Mouse (Mus musculus): ENCODE data around the gene Npm3. TPM values are rescaled to one million over a fixed set of nuclear protein-coding genes. Genes with fewer than 3 reads are reported as not detected.

The Npm3 gene
- 8.4 and 9.1 TPM in 2 replicates for polyA plus RNA-seq (2015; fragmentation: Nextera tagmentation; extraction: Ambion mirVana)

DNA sequence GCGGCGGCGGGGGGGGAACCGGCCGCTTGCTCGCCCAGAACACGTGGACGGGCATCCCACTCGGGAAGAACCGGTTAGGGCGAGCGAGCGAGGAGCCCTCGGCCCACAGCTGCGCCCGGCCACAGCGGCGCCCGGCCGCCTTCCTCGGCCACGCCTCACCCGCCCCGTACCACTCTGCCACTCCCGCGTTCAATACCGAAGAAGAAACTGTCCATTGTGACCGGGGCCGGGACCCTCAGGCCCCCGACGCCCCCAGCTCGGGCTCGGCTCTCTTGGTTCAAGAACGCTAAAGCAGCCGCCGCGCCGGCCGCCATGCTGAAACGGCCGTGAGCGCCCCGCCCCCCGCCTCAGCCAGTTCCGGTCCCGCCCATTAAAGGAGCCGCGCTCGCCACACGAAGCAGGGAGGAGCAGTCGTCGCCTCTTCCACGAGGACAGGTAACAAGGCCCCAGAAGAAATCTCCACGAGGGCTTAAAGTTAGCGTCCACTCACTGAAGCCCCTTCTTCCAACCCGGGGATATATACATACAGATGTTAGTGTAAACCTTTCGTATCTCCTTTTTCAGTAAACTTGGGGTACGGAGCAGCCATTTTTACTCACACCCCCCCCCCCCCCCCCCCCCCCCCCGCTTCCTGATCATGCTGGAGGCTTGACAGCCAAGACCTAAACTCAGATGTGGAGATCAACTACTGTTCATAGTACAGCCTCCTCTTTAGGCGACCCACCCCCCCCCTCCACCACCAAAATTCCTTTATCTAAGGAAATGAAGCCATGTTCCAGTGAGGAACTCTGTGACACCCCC, at the start of gene Npm3:
Npm3 (minus strand) TSS at position 349 of the 801 bp plus-strand sequence.
- Histone ChIP-seq H3K4me1 (replicated peaks) (peaks cover 31% of the 10 kb centered on the region), H3K27me3 (peaks cover 18% of the 10 kb centered on the region), H3K4me2 (peak within 1 kb of the TSS; percentile 81), H3K27ac (peak within 1 kb of the TSS; percentile 17), H3K9ac (peak within 1 kb of the TSS; percentile 83), H3K4me3 (peak within 1 kb of the TSS; percentile 77), H3K36me3 (peaks cover 30% of the 10 kb centered on the region), H3K9me3 (replicated peaks) (no peaks in the 10 kb centered on the region)
- ATAC-seq (replicated peaks; ENCODE audit: insufficient number of reproducible peaks, insufficient read depth, low FRiP score, low read depth), result peak; percentile 82
- under 1% methylated on average over 58 of the region's 60 CpGs for WGBS

DNA sequence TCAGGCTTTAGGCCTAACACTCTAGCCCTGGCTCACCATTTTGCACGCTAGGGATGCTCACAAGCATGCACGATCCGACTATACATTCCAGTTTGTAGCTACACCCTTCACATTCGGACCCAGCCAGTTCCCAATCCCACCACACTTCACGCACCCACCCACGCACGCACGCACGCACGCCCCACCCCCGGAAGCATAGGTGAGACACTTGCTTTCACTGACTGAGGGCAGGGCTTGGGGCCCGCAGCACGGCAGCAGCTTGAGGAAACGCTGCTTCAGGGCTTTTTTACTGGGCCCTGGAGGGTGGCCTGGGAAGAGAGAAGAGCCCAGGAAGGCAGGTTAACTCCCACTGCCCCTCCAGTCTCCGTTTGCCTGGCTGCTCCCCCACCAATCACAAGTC, 47.5 kb upstream of the Npm3 start:
- ATAC-seq (replicated peaks; ENCODE audit: insufficient number of reproducible peaks, insufficient read depth, low FRiP score, low read depth), result no peak
- Histone ChIP-seq H3K27ac (no peak overlapping the region), H3K9me3 (replicated peaks) (no peaks in the 10 kb centered on the region), H3K4me3 (no peak overlapping the region), H3K4me1 (replicated peaks) (peaks cover 5% of the 10 kb centered on the region; the same call in 1 of the 2 replicates), H3K9ac (no peak overlapping the region), H3K36me3 (no peaks in the 10 kb centered on the region), H3K4me2 (no peak overlapping the region), H3K27me3 (no peaks in the 10 kb centered on the region)
- WGBS, result 75% methylated on average over 15 of the region's 15 CpGs

DNA sequence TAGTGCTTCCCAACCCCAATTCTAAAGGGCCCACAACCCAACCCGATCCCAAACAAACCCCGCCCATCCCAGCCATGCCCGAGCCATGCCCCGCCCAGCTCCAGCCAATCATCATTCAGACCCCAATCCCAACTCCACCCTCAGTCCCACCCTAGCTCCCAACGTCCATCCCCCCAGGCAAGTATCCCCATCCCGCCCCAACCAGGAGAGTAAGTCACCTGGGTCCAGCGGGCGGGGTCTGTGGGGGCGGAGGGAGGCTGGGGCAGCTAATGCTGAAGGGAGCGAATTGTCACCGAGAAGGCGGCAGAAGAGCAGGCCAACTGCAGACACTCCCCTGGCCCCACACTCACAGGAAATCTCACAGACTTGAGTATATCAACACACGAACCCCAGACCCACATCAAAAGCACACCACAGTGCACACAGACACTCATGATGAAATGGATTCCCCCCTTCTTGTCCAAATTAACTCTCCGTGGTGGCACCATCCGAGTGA, 46.7 kb upstream of the Npm3 start:
- H3K9ac ChIP-seq, result no peak overlapping the region
- peak overlapping the region; percentile 49 for H3K4me2 ChIP-seq
- no peak overlapping the region for H3K4me3 ChIP-seq
- WGBS, result 14% methylated on average over 15 of the region's 15 CpGs
- H3K4me1 ChIP-seq (replicated peaks), result peaks cover 5% of the 10 kb centered on the region; the same call in 1 of the 2 replicates
- H3K9me3 ChIP-seq (replicated peaks), result no peaks in the 10 kb centered on the region
- H3K27ac ChIP-seq, result no peak overlapping the region
- no peak; the same call in 1 of the 2 replicates for ATAC-seq (replicated peaks; ENCODE audit: insufficient number of reproducible peaks, insufficient read depth, low FRiP score, low read depth)
- no peaks in the 10 kb centered on the region for H3K27me3 ChIP-seq
- H3K36me3 ChIP-seq, result no peaks in the 10 kb centered on the region

DNA sequence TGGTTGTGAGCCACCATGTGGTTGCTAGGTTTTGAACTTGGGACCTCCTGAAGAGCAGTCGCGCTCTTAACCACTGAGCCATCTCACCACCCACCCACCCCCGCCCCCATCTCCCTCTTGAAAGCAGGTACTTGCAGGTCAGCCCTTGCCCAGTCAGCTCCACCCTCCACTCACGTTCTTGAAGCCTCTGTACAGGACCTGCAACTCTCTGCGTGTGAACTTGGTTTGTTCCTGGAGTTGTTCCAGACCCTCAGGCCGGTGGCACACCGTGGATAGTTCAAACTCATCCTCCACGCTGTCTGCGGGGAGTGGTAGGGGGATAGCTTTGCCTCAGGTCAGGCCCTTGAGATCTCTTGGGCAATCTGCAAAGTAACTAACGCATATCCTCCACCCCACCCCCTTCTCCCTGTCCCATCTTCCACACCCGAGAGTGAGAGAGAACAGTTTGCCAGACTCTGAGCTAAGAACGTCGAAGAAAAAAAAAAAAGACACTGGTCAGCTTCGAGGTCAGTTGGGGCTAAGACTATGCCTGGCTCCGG, 46.1 kb upstream of the Npm3 start:
- H3K27ac ChIP-seq, result no peak overlapping the region
- H3K4me2 ChIP-seq, result peak overlapping the region; percentile 49; the same call in 1 of the 2 replicates
- H3K9me3 ChIP-seq (replicated peaks), result no peaks in the 10 kb centered on the region
- H3K4me1 ChIP-seq (replicated peaks), result peaks cover 5% of the 10 kb centered on the region; the same call in 1 of the 2 replicates
- no peaks in the 10 kb centered on the region for H3K27me3 ChIP-seq
- H3K9ac ChIP-seq, result no peak overlapping the region
- no peak for ATAC-seq (replicated peaks; ENCODE audit: insufficient number of reproducible peaks, insufficient read depth, low FRiP score, low read depth)
- H3K4me3 ChIP-seq, result no peak overlapping the region
- no peaks in the 10 kb centered on the region for H3K36me3 ChIP-seq
- WGBS, result 20% methylated on average over 15 of the region's 15 CpGs

DNA sequence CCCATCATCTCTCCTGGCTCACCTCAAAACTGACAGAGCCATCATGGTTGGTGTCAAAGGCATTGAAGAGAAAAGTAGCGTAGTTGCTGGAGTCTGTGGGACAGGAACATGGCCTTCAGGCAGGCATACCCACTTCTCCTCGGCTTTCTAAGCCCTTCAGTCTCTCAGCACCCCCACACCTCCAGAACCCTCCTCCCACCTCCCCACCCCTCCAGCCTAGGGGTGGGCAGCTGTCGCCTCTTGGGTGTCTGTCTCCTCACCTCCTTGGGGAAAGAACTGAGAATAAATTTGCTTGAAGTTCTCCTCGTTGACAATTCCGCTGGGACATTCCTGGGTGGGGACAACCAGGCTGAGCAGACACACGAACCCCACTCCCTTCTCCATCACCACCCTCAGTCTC, 45.3 kb upstream of the Npm3 start:
- Histone ChIP-seq H3K4me2 (no peak overlapping the region), H3K27ac (no peak overlapping the region), H3K9me3 (replicated peaks) (no peaks in the 10 kb centered on the region), H3K27me3 (no peaks in the 10 kb centered on the region), H3K4me3 (no peak overlapping the region), H3K4me1 (replicated peaks) (peaks cover 5% of the 10 kb centered on the region; the same call in 1 of the 2 replicates), H3K9ac (no peak overlapping the region), H3K36me3 (no peaks in the 10 kb centered on the region)
- 71% methylated on average over 6 of the region's 6 CpGs for WGBS
- no peak for ATAC-seq (replicated peaks; ENCODE audit: insufficient number of reproducible peaks, insufficient read depth, low FRiP score, low read depth)

DNA sequence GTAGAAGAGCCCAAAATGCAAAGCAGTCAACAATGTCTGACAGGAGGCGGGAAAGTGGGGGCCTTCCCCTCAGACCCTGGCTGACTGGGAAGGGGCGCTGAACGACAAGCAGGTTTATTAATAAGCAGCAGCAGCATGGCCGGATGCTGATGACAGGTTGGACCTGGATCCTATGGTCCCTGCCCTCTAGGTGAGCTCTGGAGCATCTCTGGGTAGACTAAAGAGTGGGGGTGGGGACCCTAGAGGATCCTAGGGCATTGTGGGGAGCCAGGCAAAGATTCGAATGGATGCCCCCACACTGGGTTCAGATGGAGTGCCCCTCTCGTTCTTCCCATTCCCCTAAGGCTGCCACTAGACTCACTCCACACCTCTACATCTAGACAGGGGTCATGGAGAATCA, 43.0 kb upstream of the Npm3 start:
- H3K36me3 ChIP-seq, result no peaks in the 10 kb centered on the region
- no peak overlapping the region for H3K4me2 ChIP-seq
- no peaks in the 10 kb centered on the region for H3K27me3 ChIP-seq
- no peak overlapping the region for H3K4me3 ChIP-seq
- no peaks in the 10 kb centered on the region for H3K9me3 ChIP-seq (replicated peaks)
- peaks cover 5% of the 10 kb centered on the region; the same call in 1 of the 2 replicates for H3K4me1 ChIP-seq (replicated peaks)
- no peak overlapping the region for H3K9ac ChIP-seq
- no peak for ATAC-seq (replicated peaks; ENCODE audit: insufficient number of reproducible peaks, insufficient read depth, low FRiP score, low read depth)
- 81% methylated on average over 6 of the region's 6 CpGs for WGBS
- no peak overlapping the region for H3K27ac ChIP-seq

DNA sequence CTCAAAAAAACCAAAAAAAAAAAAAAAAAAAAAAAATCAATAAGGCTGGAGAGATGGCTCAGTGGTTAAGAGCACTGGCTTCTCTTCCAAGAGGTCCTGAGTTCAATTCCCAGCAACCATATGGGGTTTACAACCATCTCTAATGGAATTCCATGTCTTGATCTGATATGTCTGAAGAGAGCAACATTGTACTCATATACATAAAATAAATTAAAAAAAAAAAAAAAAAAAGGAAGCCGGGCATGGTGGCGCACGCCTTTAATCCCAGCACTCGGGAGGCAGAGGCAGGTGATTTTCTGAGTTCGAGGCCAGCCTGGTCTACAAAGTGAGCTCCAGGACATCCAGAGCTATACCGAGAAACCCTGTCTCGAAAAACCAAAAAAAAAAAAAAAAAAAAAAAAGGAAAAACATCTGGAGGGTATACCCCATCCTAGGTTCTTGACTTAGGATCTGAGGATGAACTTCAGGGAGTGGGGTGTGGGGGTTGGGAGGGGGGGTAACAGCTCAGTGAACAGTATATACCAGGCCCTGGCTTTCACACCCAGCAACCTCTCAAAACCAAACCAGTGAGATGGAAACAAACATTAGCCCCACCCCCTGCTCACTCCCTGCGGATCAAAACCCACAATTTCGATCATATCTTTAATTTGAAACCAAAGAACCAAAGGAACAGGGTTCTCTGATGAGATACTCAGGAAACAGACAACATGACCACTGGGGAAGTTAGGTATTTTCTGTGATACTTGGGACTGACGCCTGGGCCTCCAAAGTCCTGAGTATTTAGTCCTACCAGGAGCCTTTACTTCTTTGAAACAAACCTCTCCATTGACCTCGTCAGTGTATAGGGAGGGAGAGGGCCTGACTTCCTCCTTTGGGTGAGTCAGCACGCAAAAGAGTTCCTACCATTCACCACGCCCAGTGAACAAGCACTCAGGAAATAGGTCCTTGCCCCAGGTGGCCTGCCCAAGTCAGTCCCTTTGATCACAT, 40.8 kb upstream of the Npm3 start:
- ATAC-seq (replicated peaks; ENCODE audit: insufficient number of reproducible peaks, insufficient read depth, low FRiP score, low read depth), result no peak
- no peak overlapping the region for H3K27ac ChIP-seq

DNA sequence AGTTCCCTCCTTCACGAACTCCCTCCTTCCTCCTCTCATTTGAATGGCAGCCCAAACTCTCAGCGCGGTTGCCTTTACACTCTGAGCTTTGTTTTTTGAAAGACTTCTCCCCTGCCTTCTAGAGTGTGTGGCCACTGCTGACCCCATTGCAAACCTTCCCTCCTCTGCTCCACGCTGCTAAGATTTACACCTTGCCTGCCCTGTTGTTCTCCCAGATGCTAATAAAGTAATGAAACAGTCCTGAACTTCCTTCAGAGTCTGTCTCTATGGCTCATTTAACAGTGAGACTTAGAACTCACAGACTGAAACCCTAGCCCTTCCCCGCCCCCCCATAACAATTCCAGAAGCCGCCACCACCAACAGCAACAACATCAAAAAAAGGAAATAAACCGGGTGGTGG, 40.0 kb upstream of the Npm3 start:
- H3K27ac ChIP-seq, result no peak overlapping the region
- H3K9ac ChIP-seq, result no peak overlapping the region
- no peaks in the 10 kb centered on the region for H3K9me3 ChIP-seq (replicated peaks)
- no peak for ATAC-seq (replicated peaks; ENCODE audit: insufficient number of reproducible peaks, insufficient read depth, low FRiP score, low read depth)
- H3K4me2 ChIP-seq, result no peak overlapping the region
- H3K4me1 ChIP-seq (replicated peaks), result 0 out of 2 replicates have a peak, but pooled peaks cover 5% of the 10 kb centered on the region
- WGBS, result 80% methylated on average over 7 of the region's 7 CpGs
- H3K27me3 ChIP-seq, result no peaks in the 10 kb centered on the region
- H3K36me3 ChIP-seq, result no peaks in the 10 kb centered on the region
- H3K4me3 ChIP-seq, result no peak overlapping the region

More for the DNA sequence above, 40.8 kb upstream of the Npm3 start:
- H3K9me3 ChIP-seq (replicated peaks), result no peaks in the 10 kb centered on the region
- 74% methylated on average over 13 of the region's 13 CpGs for WGBS
- no peak overlapping the region for H3K4me3 ChIP-seq
- no peak overlapping the region for H3K4me2 ChIP-seq
- no peaks in the 10 kb centered on the region for H3K36me3 ChIP-seq
- H3K27me3 ChIP-seq, result no peaks in the 10 kb centered on the region
- H3K9ac ChIP-seq, result no peak overlapping the region
- 0 out of 2 replicates have a peak, but pooled peaks cover 5% of the 10 kb centered on the region for H3K4me1 ChIP-seq (replicated peaks)

DNA sequence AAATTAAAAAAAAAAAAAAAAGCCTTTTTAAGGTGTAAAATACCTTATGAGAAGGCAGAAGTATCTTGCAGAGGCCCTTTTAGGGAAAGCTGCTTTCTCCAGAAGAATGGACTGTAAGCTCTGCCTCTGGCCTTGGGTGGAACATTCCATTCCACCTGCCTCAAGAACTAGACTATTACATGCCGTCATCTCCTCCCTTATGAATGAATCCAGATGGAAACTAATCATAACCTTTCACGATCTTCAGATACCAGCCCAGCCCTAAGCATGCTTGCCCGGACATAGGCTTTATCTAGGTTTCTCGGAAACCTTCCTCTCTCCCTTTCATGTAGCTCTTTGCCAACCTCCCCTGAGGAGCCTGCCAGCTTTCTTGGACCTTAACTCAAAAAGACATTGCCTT, 38.9 kb upstream of the Npm3 start:
- peaks cover 9% of the 10 kb centered on the region; the same call in 1 of the 2 replicates for H3K4me1 ChIP-seq (replicated peaks)
- ATAC-seq (replicated peaks; ENCODE audit: insufficient number of reproducible peaks, insufficient read depth, low FRiP score, low read depth), result no peak
- H3K36me3 ChIP-seq, result no peaks in the 10 kb centered on the region
- no peak overlapping the region for H3K9ac ChIP-seq
- no peak overlapping the region for H3K27ac ChIP-seq
- H3K4me2 ChIP-seq, result no peak overlapping the region
- WGBS, result 37% methylated on average over 4 of the region's 4 CpGs
- no peak overlapping the region for H3K4me3 ChIP-seq
- H3K9me3 ChIP-seq (replicated peaks), result no peaks in the 10 kb centered on the region
- H3K27me3 ChIP-seq, result no peaks in the 10 kb centered on the region

DNA sequence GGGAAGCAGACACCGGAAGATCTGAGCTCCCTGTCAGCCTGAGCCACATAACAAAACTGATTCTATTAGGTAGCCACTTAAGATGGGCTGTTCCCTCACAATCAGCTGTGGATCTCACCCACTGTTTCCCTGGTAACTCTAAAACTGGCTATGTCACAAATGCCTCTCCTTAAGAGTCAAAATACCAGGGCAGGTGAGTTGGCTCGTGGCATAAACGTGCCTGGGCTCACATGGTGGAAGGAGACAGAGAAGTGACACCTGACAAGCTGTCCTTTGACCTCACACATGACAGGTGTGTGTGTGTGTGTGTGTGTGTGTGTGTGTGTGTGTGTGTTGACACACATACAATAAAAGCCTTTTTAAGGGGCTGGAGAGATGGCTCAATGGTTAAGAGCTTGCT, 38.1 kb upstream of the Npm3 start:
- peaks cover 4% of the 10 kb centered on the region; the same call in 1 of the 2 replicates for H3K4me1 ChIP-seq (replicated peaks)
- H3K9ac ChIP-seq, result no peak overlapping the region
- no peaks in the 10 kb centered on the region for H3K36me3 ChIP-seq
- H3K9me3 ChIP-seq (replicated peaks), result no peaks in the 10 kb centered on the region
- ATAC-seq (replicated peaks; ENCODE audit: insufficient number of reproducible peaks, insufficient read depth, low FRiP score, low read depth), result no peak
- WGBS, result 66% methylated on average over 3 of the region's 3 CpGs
- no peaks in the 10 kb centered on the region for H3K27me3 ChIP-seq
- no peak overlapping the region for H3K4me3 ChIP-seq
- no peak overlapping the region for H3K27ac ChIP-seq
- no peak overlapping the region for H3K4me2 ChIP-seq

DNA sequence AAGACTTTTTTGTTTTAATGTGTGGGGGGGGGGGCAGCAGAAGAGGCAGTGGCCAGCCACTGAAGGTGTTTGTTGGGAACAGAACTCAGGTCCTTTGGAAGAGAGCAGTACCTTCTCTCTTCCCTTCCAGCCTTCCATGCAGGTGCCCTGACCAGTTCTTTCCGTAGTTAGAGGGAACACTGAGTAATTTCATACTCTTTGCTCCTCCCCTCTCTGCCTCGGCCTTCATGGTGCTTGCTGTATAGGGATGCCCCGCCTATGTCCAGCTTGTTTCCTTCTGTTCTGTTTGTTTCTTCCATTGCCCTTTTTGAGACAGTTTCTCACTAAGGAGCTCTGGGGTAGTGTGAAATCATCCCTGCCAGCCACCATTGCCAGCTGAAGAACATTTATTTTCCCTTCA, 36.1 kb upstream of the Npm3 start:
- ATAC-seq (replicated peaks; ENCODE audit: insufficient number of reproducible peaks, insufficient read depth, low FRiP score, low read depth), result no peak
- Histone ChIP-seq H3K27me3 (no peaks in the 10 kb centered on the region), H3K9ac (no peak overlapping the region), H3K4me1 (replicated peaks) (peaks cover 21% of the 10 kb centered on the region), H3K27ac (no peak overlapping the region), H3K36me3 (no peaks in the 10 kb centered on the region), H3K4me2 (no peak overlapping the region), H3K4me3 (no peak overlapping the region), H3K9me3 (replicated peaks) (no peaks in the 10 kb centered on the region)
- WGBS, result 64% methylated on average over 3 of the region's 3 CpGs
